Mouse (Mus musculus) liver, postnatal 0 days (tissue): ENCODE measurements around the gene Zdhhc1.

ENCODE experiments used
- CTCF ChIP-seq: sonication (generic); IDR thresholded peaks from 2 replicates; pipeline ENCODE4 v1.5.1; 2016; ENCODE audit warnings: antibody characterized with exemption, low read depth
- EP300 ChIP-seq: IDR thresholded peaks from 2 replicates; pipeline ENCODE4 v1.6.1; 2016; ENCODE audit warnings: antibody characterized with exemption, low read depth, mild to moderate bottlenecking

GRCm38 (mm10) chr8:105543703-105544102, 47.0 kb upstream of the Zdhhc1 start:
- TF ChIP-seq EP300: no peak
- TF ChIP-seq CTCF: no peak
